Mouse (Mus musculus): ENCODE data around the gene Kcnh4.
A peak's percentile ranks its signal among the peaks of the same experiment; 100 is the strongest.

Gene Kcnh4

DNA sequence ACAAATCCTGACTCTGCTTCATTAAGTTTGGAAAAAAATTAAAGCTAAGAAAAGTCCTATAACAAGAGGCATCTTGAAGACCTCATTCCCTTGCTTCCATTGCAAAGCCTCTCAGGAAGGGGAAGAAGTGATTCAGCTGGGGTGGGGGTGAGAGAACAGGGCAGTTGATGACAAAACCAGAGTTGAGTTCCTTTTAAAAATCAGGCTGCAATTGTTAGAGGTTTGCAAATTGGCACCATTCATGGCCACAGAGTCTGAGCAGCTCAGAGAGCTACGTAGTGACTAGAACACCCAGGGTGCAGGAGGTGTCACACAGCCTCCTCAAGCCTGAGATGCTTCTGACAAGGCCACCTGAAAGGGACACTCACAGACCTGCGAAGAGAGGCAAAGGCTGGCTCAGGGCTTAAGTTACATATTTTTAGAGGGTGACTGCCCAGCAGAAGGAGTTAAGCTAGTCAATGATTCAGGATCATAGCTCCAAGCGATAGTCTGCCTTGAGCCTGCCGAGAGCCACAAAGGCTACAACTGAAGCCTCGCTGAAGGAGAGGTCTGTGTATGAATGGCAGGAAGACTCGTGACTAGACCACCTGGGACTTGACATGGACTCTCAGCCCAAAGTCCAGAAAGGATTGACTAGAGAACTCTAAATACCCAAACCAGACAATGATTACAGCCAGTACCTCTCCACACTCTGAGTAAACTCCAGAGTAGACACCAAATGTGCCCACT lies 29.1 kb downstream of the Kcnh4 start:
- DNase-seq = peak in 1 of 2 experiments; percentile 27

DNA sequence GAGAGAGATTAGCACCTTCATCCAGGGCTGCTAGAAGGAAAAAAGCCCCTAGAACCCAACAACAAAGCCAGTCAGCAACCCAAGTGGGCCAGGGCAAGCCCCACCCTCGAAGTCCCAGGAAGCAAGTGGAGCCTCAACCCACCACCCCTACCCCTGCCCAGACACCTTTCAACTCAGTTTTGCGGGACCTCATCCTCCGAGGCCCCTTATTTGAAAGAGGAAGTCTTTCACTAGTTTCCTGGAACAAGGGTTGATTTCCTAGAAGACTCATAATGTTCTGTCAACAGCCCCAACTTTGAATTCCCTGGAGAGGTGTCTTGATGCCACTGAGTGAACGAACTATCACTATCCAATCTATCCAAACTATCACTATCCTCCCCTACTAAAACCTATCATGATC lies 29.8 kb downstream of the Kcnh4 start:
- DNase-seq = no peak

DNA sequence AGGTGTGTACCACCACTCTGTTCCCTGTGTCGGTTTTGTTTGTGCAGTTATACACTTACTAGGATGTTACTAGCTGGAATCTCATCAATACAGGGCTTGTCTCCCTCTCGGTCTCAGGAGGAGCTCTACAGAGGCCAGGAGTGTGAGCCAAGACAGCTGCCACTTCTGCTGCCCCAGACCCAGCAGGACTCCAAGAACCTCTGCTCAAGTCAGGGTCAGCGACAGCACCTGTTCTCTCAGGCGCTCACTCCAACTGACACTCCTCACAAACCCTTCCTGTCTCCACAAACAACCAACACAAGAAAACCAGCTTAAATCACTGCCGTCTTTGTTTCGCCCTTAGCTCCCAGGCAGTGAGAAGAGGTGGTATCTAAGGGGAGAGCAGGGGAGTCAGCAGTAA lies 31.1 kb downstream of the Kcnh4 start:
- no peak for DNase-seq

DNA sequence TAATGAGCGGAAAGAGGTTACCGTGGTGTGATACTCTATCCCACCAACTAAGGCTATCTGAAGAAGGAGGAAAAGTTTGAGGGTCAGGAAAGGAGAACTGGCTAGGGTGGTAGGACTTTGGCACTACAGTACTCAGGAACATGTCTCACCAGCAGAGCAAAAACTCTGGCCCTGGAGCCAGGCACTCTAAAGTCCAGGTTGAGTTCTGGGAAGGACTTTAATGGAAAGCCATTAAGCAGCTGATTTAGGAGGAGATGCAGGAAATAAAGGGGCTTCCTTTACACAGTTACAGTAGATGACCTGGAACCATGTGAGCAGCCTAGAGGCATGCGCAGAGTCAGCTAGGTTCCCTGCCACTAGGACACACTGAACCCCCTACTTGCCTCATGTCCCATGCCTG lies 32.5 kb downstream of the Kcnh4 start:
- no peak for DNase-seq

DNA sequence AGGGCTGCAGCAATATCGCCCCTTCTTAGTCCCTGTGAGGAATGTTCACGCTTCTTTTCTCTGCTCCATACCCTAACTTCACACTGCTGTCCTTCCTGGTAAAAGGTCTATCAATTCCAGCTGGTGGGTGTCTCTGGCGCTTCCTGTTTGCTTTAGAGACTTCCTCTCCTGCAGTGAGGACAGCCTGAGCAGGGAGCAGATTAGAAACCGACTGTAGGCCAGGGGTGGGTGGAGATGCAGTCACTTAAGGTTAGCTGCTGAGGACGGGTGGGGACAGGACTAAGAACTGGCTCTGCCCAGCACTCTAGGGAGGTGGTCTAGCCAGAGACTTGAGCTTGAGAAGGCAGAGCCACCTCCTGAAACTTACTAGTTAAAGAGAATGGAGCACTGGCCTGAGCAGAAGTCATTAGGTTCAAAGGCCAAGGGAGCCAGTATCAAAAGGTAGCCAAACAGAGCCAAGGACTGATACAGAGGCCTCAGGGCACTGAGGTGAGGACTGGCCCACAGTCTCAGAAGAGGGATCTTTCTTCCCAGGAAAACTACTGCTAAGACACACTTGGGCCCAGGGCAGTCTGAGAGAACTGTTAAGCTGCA lies 34.7 kb downstream of the Kcnh4 start:
- DNase-seq = peak in 1 of 2 experiments; percentile 48

DNA sequence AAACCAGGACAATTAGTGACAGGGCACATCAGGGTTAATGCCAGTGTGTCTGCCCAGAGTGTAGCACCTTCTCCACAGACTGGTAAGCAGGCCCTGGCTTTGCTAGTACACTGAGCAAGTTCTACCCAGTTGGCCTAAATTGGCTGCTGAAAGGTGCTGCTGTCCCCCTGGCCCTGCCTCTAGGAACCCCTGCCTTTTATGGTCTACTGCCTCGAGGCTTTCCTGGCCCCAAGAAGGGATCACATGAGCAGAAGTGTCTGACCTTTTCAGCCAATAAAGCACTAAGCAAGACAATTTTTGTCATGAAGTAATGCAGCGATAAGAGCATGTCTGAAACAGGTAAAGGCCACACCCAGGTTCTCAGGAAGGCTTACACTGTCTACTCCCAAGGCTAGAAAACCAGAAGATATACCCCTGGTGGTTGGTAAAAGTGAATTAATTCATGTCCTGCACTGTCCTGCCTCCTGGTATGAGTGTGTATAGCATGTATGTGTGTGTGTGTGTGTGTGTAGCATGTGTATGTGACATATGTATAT lies 37.2 kb downstream of the Kcnh4 start:
- no peak for DNase-seq

DNA sequence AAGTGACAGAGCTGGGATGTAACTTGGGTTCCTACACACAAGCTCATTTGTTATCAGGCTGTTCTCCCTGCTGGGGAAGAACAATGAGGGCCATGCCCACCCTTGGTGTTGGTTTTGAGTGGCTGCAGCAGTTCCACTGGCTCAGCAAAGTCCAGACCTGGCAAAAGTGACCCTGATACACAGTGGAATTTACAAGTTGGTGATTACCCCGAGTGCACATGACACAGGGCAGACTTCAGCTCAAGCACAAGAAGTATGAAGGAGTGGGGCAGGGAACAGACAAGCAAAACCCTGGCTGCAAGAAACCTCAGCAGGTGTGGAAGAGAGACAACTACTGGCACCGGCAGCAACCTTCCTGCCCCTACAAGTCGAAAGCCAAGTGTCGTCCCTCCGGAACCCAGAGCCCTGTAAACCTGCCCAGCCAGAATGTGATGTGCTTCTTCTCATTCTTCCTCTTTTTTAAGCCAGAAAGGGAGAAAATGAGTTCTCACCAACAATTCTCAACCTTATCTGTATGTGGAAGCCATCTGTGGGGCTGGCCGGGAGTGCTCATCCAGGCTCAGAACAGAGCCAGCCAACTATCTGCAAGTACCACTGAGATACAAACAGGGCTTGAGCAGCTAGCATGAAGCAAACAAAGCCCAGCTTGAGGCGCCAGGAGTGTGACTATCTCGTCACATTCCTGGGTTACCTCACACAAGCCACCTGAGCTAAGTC lies 37.8 kb downstream of the Kcnh4 start:
- DNase-seq = no peak

DNA sequence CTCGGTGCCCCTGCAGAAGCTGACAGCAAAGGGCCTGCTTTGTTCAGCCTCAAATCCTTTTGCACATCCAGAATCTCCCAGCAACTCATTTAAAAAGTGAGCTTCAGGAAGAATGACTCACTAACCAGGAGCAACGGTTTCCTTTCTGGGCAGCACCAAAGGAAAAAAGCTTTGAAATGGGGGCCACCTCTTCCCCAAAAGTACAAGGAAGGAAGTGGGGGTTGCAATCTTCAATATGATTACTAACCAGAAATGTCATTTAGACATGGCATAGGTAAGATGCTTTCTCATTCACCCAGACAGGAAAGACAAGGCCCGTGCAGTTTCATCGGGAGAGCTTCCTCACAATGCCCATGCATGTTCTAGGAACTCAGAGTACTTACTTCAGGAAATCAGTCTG lies 38.5 kb downstream of the Kcnh4 start:
- no peak for DNase-seq

DNA sequence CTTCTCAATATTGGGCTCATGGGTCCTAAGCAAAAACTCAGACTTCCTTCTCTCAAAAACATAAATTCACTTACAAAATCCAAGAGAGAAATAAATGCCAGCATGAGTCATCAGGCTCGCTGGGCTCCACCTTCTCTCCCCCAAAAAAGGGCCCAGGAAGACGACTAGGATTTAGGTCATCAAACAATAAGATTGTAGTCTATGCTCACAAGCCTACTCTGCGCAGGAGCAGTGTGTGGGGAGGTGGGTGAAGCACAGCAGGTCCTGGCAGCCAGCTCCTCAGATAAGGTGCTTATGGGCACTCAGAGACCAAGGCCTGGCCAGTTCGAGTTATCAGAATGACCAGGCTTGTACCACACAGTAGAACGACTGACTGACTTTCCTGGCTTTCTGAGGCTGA lies 39.4 kb downstream of the Kcnh4 start:
- DNase-seq = no peak

DNA sequence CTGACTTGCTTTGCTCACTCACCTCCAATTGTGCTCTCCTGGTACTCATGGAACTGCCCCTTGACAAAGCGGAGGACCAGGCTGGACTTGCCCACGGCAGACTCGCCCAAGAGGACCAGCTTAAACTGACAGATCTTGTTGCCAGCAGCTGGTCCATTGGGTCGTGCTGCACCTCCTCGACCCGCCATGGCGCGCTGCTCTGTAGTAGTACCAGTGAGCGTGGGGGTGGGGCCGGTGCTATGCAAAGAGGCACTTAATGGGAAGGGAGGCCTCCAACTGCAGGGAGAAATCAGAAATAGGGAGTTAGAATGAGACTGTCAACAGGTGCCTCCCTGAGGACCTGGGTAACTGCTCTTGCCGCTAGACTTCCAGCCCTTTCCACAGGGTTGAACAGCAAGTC lies 39.8 kb downstream of the Kcnh4 start:
- DNase-seq = peak in 1 of 2 experiments; percentile 54

DNA sequence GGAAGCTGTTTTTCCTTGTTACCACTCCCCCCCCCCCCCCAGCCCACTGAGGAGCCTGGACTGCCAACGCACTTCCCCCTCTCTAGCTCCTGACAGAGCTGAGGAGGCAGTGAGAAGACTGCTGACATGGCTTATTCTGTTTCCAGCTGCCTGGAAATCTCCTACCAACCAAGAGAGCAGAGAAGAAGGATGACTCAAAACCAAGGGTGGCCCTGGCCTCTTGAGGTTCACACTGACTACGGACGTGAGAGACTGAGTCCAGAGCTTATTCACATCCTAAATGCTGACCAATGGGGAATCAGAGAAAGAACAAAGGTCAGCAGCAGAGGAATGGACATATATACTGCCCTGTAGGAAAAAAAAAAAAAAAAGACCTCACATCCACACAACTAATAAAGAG lies 40.4 kb downstream of the Kcnh4 start:
- no peak for DNase-seq

DNA sequence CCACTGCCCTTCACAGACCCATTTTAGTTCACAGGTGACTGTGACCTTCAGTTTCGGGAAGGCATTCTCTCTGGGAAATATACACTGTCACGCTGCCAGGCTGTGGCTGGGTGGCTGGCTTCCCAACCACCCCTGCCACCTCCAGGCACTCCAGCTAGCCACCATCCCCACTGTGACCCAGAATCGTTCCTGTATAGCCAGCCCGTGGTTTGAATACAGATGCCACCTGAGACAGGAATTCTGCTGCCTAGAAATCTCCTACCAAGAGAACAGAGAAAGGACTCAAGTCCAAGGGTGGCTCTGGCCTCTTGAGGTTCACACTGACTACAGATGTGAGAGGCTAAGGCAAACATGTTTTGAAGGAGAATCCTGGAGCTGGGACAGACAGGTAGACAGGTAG lies 40.9 kb downstream of the Kcnh4 start:
- no peak for DNase-seq

DNA sequence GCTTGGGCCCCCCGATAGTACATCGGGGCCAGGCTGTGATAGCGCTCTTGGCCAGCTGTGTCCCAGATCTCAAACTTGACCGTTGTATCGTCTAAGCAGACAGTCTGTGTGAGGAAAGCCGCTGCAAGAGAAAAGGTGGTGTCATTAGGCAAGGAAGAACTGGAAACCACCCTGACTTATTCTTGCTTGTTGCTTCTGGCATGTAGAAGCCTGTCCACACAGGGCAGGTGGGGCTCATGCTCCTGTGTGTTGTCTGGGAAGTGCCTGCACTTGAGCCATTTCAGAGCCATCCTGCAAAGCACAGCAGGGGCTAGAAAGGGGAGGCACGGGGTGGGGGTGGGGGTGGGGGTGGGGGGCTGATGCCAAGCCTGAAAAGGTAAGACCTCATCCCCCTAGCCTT lies 41.3 kb downstream of the Kcnh4 start:
- DNase-seq = no peak

DNA sequence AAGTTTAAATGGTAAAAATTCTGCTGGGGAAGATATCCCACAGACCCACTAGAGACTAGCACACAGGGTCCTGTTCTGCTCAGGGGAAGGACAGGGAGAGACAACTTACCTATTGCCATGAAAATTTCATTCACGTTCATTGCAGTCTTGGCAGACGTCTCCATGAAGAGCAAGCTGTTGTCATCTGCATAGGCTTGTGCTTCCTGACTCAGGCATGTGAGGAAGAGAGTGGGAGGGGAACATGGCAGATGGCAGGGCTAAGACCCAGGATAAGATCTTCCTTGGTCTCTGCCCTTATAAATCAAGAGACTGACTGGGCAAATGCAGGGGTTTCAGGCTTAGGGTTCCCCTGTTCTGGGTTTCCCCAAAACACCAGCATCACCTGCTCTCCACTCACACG lies 43.1 kb downstream of the Kcnh4 start:
- no peak for DNase-seq

DNA sequence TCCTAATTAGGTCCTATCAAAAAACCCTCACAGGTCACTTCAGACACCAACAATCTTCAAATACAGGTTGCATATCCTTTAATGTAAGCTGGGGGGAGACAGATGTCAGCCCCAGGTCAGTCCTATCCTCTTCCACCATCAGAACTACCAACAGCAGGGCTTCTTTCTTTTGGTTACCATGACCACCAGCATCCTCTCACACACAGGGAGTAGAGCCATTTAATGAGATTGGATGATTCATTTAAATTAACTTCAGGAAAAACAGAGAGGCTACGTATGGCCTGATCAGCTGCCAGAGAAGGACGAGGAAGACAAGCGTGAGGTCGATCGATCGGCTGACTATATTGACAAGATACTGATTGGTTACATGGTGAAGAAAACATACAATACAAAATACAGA lies 44.8 kb downstream of the Kcnh4 start:
- DNase-seq = no peak

DNA sequence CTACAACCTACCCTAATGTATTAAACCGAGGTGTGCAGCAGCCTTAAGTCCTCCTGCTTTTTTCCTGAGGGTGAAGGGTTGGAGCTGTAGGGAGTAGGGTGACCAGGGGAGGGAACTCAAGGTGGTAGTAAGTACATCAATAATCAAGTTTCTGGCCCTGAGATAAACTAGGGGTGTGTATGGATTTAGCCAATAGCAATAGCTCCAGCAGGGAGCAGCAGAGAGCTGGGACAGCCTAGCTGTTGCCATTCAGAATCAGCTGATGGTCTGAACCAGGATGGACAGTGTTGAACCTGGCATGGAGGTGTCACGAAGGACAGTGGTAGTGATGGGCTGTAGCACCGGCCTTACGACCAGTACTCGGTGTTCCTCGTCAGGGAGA lies 45.2 kb downstream of the Kcnh4 start:
- DNase-seq = peak; percentile 90 to 92

DNA sequence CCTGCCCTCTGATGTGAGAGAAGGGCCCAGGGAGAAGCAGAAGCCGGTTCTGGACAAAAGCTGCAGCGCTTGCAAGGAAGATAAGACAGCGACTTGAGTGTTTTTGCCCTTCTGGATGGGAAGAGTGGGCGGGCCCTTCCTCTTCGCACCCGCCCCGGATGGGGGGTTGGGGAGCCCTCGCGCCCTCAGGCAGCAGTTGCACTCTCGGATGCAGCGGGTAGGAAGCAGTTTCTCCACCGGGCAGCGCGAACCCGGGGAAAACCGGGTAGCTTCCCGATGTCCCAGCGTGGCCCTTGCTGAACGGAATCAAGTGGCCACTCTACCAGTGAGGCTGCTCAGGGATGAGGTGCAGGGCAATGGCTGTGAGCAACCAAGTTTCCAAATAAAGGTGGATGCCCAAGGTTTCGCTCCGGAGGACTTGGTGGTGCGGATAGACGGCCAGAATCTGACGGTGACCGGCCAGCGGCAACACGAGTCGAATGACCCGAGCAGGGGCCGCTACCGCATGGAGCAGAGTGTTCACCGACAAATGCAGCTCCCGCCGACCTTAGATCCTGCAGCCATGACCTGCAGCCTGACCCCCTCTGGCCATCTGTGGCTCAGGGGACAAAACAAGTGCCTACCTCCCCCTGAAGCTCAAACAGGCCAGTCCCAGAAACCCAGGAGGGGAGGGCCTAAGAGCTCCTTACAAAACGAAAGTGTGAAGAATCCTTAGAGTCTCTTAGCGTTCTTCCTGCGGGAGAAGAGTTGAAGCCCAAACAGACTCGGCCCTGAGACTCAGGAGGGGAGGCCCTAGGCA lies 45.8 kb downstream of the Kcnh4 start, which contains the start of gene Hspb9:
Gene Hspb9, plus strand, starts transcription at position 116 of the 799 bp plus-strand sequence.
- peak; percentile 78 to 86 for DNase-seq

DNA sequence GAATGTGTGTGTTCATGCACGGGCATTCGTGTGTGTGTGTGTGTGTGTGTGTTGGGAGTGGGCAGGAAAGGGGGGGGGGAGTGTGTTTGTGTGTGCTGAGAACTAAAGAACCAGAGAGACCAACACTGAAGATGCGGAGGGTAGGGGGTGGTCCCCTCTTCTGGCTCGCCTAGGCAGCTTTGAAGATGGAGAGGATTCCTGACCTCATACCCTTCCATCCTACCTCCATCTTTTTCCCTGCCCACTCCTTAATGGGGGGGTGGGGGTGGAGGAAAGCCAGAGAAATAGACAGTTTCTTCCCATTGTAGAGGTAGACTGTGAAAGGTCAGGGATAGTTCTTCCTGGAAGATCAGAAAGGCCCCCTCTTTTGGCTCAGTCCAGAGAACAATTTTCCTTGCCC lies 46.6 kb downstream of the Kcnh4 start:
- no peak for DNase-seq

DNA sequence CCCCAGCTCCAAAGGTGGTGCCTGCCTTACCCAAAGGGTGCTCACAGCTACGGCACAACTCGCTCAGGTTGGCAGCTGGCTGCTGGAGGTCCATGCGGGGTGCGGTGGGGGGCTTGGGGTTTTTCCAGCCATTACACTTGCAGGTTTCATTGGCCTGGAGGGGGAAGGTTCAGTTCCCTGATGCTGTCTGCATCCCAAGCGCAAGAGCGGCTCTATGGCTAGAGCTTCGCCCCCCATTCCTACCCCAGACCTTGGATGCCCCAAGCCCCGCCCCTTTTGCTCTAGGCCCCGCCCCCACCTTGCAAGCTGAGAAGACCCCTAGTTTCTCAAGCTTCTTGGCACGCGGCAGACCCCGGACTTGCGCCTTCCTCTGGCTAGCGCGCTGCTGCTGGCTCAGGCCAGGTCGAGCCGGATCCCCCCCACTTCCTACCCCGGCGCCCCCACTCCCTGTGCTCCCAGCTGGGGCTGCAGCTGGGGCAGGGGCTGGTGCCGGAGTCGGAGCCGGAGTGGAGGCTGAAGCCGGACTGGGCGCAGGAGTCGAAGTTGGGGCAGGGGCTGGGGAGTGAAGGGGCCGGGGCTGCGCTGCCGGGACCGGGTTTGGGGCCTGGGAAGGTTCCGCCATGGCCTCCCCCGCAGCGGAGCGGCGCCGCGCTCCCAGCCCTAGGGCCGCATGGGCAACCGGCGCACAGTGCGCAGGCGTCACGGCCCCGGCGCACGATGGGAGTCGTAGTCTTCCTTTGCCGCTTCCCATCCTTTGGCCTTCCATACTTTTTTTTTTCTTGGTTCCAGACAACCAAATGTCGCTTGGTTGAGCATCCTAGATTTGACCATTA lies 47.7 kb downstream of the Kcnh4 start, which contains the start of gene Kat2a:
Gene Kat2a, minus strand, starts transcription at position 683 of the 833 bp plus-strand sequence.
- peak; percentile 90 to 94 for DNase-seq

DNA sequence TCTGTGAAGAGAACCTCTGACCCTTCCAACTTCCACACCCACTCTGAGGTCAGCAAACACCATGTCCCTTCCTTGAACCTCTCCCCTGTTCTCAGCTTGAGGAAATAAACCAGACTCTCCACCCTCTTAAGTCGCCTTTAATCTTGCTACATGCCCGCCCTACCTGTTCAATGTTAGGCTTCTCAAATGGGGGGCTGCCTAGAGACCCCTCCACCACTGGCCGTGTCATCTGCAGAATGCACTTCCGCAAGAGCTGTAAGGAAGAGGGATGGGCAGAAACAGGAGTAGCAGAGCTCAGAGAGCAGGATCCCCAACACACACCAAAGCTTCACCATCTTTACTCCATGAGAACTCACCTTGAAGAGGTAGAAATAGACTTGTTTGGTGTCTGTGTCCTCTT lies 48.8 kb downstream of the Kcnh4 start:
- no peak for DNase-seq

DNA sequence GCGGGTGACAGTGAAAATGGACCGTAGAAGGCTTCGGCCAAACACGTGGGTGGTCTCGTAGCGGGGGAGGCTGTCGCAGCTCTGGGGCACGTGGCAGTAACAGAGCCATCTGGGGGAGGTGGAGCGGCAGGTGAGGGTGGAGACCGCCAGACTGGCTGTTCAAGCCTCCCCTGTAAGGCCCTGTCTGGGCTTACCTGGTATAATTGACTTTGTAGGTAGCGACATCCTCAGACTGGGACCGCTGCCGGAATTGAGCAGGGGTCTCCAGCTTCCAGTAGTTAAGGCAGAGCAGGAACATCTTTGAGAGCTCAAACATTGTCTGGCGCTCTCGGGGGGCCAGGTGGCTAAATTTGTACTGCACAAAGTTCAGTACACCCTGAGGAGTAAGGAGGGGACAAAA lies 49.2 kb downstream of the Kcnh4 start:
- no peak for DNase-seq

Measured in kidney, postnatal 4 days (tissue).